Mouse (Mus musculus): Measurements from ENCODE around the gene Magi1.

Gene Magi1

GRCm38 (mm10) chr6:94107401-94108107 lies 176.2 kb downstream of the Magi1 start:
- CTCF ChIA-PET = no interaction called here
- POLR2A ChIA-PET = no interaction called here

DNA sequence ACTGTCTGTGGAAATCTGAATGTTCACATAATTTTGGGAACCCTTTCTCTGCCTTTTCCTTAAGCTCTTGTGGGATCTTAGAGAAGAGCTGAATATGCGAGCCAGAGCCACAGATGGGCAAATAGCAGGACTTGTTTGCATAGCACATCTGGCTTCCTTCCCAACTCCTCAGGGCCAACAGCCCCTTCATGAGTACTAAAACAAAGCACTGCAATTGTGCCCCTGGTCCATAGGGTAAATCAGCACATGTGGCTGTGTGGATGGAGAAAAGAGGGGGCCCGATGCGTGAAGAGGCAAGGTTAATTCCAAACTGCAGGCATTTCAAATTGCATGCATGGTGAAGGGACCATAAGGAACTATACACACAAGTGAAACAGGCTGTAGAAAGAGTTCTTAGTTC lies 180.1 kb downstream of the Magi1 start:
- POLR2A ChIA-PET = interaction anchor here in 1 of 4 experiments (0.6 to 0.7 kb wide), 2 partner anchors 27 to 143 kb away, joined by 3 to 4 read pairs; no protein-coding TSS in a partner anchor
- CTCF ChIA-PET = interaction anchor here in 1 of 4 experiments (0.6 kb wide), 2 partner anchors 12 to 14 kb away, joined by 3 read pairs; no protein-coding TSS in a partner anchor

GRCm38 (mm10) chr6:94101256-94101655 lies 182.5 kb downstream of the Magi1 start:
- ChIA-PET CTCF (interaction anchor here in 2 of 4 experiments (0.6 to 0.8 kb wide), 2 partner anchors 19 to 39 kb away, joined by 3 read pairs; no protein-coding TSS in a partner anchor), POLR2A (interaction anchor here in 3 of 4 experiments (0.6 to 1.1 kb wide), 5 partner anchors 10 to 581 kb away, joined by 3 to 6 read pairs (median 3); no protein-coding TSS in a partner anchor)

DNA sequence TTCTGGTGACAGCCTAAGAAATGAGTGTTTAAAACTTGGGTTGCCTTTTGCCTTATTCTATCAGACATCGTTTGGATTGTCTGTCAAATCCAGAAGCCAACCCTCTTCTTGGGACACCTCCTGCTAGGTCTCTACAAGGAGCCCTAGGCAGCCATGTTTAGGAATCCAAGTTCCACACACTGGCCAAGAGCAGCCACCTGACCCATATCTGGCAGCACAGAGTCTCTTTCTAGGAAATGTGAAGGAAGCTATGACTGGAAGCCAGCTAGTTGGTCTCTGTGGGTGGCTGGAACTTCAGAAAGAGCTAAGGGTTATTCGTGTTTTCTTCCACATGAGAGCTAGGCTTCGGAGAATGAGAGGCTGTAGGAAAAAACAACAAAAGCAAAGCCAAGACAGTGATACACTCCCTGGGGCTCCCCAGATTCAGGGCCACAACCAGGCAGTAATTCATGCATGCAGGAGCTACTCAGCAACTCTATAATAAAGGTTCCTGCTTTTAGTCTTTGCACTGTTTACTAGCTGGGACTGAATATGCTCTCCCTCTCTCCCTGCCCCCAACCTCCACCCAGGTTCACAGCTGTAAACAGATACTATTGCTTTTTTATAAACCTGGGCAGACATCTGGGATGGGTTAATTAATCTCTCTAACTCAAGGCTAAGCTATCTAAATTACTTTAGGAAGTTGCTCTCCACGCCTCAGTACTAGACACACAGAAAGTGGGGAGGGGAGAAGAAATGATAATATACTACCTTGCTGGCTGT lies 188.6 kb downstream of the Magi1 start:
- ChIA-PET POLR2A (interaction anchor here in 1 of 4 experiments (0.5 to 1.0 kb wide), 3 partner anchors 10 to 99 kb away, joined by 3 read pairs; no protein-coding TSS in a partner anchor), CTCF (interaction anchor here in 2 of 4 experiments (0.5 to 2.5 kb wide), 3 partner anchors 10 to 45 kb away, joined by 4 to 8 read pairs (median 5); no protein-coding TSS in a partner anchor)

- ChIA-PET CTCF (interaction anchor here in 1 of 4 experiments (0.5 kb wide), 1 partner anchor 370 kb away, joined by 4 read pairs; no protein-coding TSS in a partner anchor), POLR2A (interaction anchor here in 1 of 4 experiments (1.0 kb wide), 1 partner anchor 87 kb away, joined by 4 read pairs; no protein-coding TSS in a partner anchor)
Measured at GRCm38 (mm10) chr6:94092969-94093597, 190.6 kb downstream of the Magi1 start.

- POLR2A ChIA-PET = interaction anchor here in 1 of 4 experiments (0.5 to 1.0 kb wide), 2 partner anchors 87 to 433 kb away, joined by 3 to 4 read pairs; no protein-coding TSS in a partner anchor
- CTCF ChIA-PET = interaction anchor here in 2 of 4 experiments (0.5 to 0.9 kb wide), 2 partner anchors 47 to 370 kb away, joined by 4 read pairs; no protein-coding TSS in a partner anchor
Measured at GRCm38 (mm10) chr6:94092500-94092899, 191.2 kb downstream of the Magi1 start.

GRCm38 (mm10) chr6:94086855-94087254 lies 196.9 kb downstream of the Magi1 start:
- ChIA-PET CTCF (interaction anchor here (0.5 to 1.5 kb wide), 4 partner anchors 53 to 793 kb away, joined by 3 to 4 read pairs (median 3); no protein-coding TSS in a partner anchor), POLR2A (no interaction called here)

DNA sequence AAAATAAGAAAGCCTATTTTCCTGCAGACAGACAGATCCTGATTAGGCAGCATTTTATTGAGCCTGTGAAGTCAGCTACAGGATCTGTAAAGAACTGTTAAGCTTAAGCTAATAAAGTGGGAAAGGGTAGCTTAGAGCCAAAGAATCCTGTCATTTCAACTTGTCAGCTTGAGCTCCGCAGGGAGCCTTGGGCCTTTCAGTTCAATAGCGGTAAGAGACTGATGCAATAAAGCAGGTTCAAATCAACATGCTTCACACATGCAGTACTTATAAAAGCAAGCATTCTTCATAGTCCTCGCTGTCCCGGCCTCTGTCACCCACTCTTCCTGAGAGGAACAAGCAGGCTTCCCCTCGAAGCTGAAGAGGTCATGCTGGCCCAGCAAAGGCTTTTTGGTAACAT lies 199.0 kb downstream of the Magi1 start:
- CTCF ChIA-PET = interaction anchor here (0.6 to 1.8 kb wide), 6 partner anchors 55 to 460 kb away, joined by 3 to 6 read pairs (median 4); no protein-coding TSS in a partner anchor
- POLR2A ChIA-PET = interaction anchor here in 2 of 4 experiments (0.5 to 2.2 kb wide), 7 partner anchors 9 to 351 kb away, joined by 3 to 8 read pairs (median 3); partner anchors contain the start of gene Magi1 (in 1 of the 2)

DNA sequence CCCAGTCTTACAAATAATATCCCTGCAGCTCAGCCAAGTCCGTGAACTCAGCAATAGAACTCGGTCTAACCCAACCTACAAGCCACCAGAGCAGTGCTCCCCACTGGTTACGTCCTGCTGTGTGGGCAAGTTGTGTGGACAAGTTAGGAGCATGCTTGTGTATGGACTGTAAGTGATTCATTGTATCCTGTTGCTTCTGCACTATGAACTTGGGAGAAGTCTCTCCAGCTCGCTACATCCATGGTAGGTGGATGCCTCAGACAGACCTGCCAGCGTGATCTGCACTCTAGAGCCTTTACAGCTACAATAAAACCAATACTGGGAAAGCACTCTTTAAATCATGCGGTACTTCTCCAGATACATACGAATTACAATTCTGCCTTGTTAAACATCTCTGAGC lies 200.3 kb downstream of the Magi1 start:
- POLR2A ChIA-PET = interaction anchor here in 2 of 4 experiments (0.6 to 2.2 kb wide), 9 partner anchors 8 to 350 kb away, joined by 3 to 8 read pairs (median 4); partner anchors contain the start of gene Magi1 (in 2 of the 2)
- CTCF ChIA-PET = interaction anchor here (0.9 to 2.2 kb wide), 9 partner anchors 43 to 382 kb away, joined by 3 to 9 read pairs (median 4); no protein-coding TSS in a partner anchor

- ChIA-PET POLR2A (interaction anchor here in 1 of 4 experiments (0.8 kb wide), 1 partner anchor 9 kb away, joined by 3 read pairs; no protein-coding TSS in a partner anchor), CTCF (interaction anchor here (0.5 to 3.7 kb wide), 13 partner anchors 9 to 387 kb away, joined by 3 to 12 read pairs (median 4); no protein-coding TSS in a partner anchor)
Measured at GRCm38 (mm10) chr6:94080933-94081545, 202.7 kb downstream of the Magi1 start.

DNA sequence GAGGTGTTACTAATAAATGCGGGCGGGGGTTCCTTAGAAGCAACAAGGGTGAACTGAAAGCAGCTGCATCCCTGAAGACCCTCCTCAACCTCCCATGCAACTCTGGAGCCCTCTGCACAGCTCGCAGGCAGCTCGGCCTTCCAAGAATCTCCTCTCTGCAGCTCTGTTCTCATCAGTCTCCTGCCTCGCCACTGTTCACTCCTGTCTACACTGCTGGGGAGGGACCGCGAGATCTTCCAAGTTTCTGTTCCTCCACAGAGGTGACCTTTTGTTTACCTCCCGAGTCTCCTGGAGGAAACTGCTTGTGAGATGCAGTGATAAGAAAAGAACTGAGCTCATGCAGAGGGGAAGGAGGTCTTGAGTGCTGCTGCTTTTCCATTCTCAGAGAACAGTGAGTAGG lies 204.8 kb downstream of the Magi1 start:
- CTCF ChIA-PET = interaction anchor here in 3 of 4 experiments (0.7 to 3.7 kb wide), 7 partner anchors 11 to 388 kb away, joined by 3 to 12 read pairs (median 7); no protein-coding TSS in a partner anchor

DNA sequence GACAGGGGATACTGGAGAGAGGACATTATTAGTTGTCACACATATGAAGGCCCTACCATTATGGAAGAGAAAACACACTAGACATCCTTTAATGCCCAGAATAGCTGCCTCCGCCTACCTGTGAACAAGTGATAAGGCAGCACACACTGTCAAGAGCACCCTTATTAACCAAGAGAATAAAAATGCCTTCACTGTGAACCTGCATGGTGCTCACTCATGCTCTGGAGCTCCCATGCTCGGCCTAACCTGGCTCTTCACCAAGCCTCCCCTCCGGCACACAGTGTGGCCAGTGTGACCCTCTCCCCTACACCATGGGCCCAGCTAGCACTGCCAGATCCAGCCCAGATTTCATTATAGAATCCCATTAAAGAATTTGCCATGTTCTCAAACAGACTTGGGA lies 206.7 kb downstream of the Magi1 start:
- ChIA-PET POLR2A (interaction anchor here in 1 of 4 experiments (1.2 kb wide), 1 partner anchor 26 kb away, joined by 3 read pairs; no protein-coding TSS in a partner anchor), CTCF (no interaction called here)

More for the DNA sequence above, 204.8 kb downstream of the Magi1 start:
- POLR2A ChIA-PET = interaction anchor here in 2 of 4 experiments (0.9 to 1.4 kb wide), 3 partner anchors 15 to 386 kb away, joined by 3 to 4 read pairs (median 3); no protein-coding TSS in a partner anchor

DNA sequence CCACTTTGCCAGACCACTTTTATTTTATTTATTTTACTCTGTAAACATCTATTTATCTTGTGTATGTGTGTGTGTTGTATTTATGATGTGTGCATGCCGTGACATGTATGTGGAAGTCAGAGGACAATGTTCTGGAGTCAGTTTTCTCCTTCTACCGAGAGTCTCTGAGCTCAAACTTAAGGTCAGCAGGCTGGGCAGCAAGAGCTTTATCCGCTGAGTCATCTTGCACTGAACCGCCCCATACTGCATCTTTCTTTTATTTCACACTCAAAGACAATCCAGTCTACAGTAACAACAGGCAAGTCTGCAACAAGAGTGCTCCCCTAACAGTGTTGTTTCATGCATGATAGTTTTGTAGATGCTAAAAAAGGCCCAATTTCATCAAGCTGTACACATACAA lies 207.7 kb downstream of the Magi1 start:
- CTCF ChIA-PET = interaction anchor here in 1 of 4 experiments (1.4 kb wide), 1 partner anchor 318 kb away, joined by 4 read pairs; no protein-coding TSS in a partner anchor
- POLR2A ChIA-PET = interaction anchor here in 1 of 4 experiments (0.6 to 2.1 kb wide), 3 partner anchors 8 to 26 kb away, joined by 3 to 7 read pairs (median 4); no protein-coding TSS in a partner anchor

- CTCF ChIA-PET = interaction anchor here in 1 of 4 experiments (1.4 kb wide), 1 partner anchor 317 kb away, joined by 4 read pairs; no protein-coding TSS in a partner anchor
- POLR2A ChIA-PET = interaction anchor here in 2 of 4 experiments (0.6 to 2.1 kb wide), 3 partner anchors 9 to 562 kb away, joined by 3 to 7 read pairs (median 3); no protein-coding TSS in a partner anchor
Measured at GRCm38 (mm10) chr6:94075228-94075627, 208.5 kb downstream of the Magi1 start.

DNA sequence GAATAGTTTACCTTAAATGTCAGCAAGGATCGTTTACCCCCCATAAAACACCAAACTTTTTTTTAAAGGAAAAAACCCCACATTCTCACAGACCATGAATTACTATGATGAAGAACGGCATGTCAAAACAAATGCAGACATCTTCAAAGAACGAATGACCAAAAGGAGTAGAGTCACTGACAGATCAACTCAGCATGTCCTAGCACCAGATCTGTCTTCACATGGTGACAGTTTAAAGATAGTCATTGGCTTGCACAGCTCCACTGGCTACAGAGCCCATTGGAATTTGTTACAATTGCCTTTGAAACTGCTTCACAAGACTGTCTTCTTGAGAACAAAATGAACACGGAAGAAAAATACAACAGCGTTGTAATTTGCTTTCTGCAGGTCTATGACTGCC lies 212.0 kb downstream of the Magi1 start:
- ChIA-PET POLR2A (interaction anchor here in 2 of 4 experiments (0.6 to 1.3 kb wide), 6 partner anchors 9 to 241 kb away, joined by 3 to 5 read pairs (median 3); no protein-coding TSS in a partner anchor), CTCF (interaction anchor here in 2 of 4 experiments (0.7 to 1.4 kb wide), 2 partner anchors 315 to 393 kb away, joined by 3 read pairs; no protein-coding TSS in a partner anchor)

DNA sequence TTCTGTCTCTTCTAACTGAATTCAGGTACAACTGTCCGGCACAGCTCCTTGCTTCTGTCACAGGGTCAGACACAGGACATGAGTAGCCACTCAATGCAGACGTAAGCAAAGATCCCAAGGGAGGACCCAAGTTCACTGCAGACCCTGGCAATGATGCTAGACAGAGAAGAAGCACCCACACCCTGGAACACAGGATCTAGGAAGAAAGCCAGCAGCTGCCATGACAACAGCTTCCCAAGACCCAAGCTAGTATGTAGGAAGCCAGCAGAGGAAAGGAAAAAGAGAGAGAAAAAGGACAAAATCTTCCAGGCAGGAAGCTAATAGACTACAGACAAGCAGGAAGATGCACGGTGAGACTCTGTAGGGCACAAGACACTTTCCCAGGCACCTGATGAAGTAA lies 213.0 kb downstream of the Magi1 start:
- ChIA-PET POLR2A (interaction anchor here in 2 of 4 experiments (0.5 to 1.3 kb wide), 4 partner anchors 9 to 1284 kb away, joined by 3 to 5 read pairs (median 3); no protein-coding TSS in a partner anchor), CTCF (no interaction called here)

DNA sequence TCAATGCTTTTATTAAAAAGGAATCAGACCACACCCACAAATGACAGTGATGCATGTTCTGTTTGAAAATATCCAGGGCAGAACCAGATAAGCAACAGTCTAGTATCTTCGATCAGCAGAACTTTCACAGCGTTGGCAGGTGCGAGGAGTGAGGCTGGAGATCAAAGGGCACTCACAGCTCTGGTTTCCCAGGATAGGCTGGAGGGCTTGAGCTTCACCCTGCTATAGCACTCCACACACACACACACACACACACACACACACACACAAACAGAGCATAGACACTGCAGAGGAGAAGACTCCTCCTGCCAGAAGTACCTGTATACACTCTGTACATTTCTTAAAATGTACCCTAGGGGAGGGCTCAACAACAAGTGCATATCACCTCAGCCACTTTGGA lies 214.3 kb downstream of the Magi1 start:
- ChIA-PET CTCF (interaction anchor here in 2 of 4 experiments (0.6 to 1.0 kb wide), 2 partner anchors 49 to 555 kb away, joined by 3 read pairs; no protein-coding TSS in a partner anchor), POLR2A (no interaction called here)
